Mouse (Mus musculus) myocyte (in vitro differentiated cells): ENCODE measurements around the gene Stag1.

Experiments used
- E2F4 ChIP-seq: IDR thresholded peaks from one replicate; pipeline ENCODE4 v1.6.1; 2011; ENCODE audit warnings: mild to moderate bottlenecking, control low read depth, moderate library complexity; ENCODE audit not compliant: insufficient read depth
- POLR2A ChIP-seq: IDR thresholded peaks from one replicate; pipeline ENCODE4 v1.6.1; 2011; ENCODE audit warnings: low read depth, mild to moderate bottlenecking, control low read depth, moderate library complexity; ENCODE audit not compliant: insufficient read length

DNA sequence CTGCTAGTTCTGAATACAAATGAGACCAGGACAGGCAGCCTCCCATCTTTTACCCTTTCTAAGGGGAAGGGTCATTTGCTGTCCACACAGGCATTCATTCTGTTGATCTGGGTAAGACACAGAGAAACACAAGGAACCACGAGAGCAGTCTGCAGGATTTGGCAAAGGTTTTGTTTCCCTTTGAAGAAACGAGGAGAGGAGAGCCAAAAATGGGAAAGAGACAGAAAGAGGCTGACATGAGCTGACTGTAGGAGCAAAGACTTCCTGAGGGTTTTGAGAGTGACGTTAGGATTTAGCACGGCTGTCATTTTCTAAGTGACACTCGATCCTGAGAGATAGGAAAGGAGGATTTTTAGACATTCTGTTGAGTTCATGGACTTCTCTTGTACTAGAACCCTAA, 23.7 kb upstream of the Stag1 start:
- TF ChIP-seq POLR2A (no peak), E2F4 (no peak)
